Mouse (Mus musculus): ENCODE data around the gene Hmgcs2. TPM values are rescaled to one million over a fixed set of nuclear protein-coding genes. Genes with fewer than 3 reads are reported as not detected.
A peak's percentile ranks its signal among the peaks of the same experiment; 100 is the strongest.

Hmgcs2 gene
- polyA plus RNA-seq, 1 experiment from 2014 or later: 16.6 TPM

DNA sequence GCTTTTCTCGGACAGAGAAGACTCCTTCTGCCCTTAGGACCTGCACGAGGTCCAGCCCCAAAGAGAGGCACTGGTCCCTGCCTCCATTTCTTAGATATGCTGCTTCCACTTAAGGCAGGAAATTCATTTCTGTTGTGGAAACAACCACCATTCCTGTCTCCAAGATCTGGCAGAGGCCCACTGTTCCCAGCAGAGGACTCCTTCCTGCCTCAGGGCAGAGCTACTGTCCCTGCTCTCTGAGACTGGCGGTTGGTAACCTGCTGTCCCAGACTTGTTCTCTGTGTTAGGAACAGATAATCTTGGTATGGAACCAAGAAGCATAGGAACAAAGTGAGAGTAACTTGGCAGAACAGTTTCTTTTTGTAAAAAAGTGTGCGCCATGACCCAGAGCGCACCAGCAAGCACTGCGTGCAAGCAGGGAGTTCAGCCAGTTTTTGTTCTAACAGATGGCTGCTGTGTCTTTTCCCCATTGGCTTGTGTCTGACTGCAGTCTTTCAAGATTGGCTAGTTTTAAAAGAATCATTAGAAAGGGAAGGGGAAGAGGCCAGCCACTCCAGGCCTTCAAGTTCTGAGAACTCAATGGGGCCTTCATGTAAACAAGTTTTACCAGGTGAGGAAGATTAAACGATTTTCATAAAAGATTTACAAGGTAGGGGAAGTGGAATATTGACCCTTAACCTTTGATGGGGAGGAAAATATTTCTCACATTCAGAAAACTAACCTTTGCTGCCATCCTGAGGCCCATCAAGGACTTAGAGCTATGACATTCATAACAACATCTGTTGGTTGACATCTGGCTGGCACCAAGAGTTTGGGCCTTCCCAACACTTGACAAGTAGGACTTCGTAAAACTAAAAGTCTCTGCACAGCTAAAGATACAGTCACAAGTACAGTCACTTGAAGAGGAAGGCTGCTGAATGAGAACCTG is 25.3 kb upstream of the Hmgcs2 start:
- Histone ChIP-seq H3K4me1 (replicated peaks) (no peaks in the 10 kb centered on the region), H3K36me3 (no peaks in the 10 kb centered on the region), H3K4me3 (no peak overlapping the region), H3K27ac (no peak overlapping the region), H3K27me3 (no peaks in the 10 kb centered on the region), H3K9ac (no peak overlapping the region), H3K4me2 (no peak overlapping the region), H3K9me3 (no peaks in the 10 kb centered on the region)
- no peak for ATAC-seq (ENCODE audit: low FRiP score)
- WGBS: 91% methylated on average over 8 of the region's 8 CpGs

- H3K4me2 ChIP-seq: no peak overlapping the region
- no peak overlapping the region for H3K27ac ChIP-seq
- H3K4me3 ChIP-seq: no peak overlapping the region
- no peaks in the 10 kb centered on the region for H3K4me1 ChIP-seq (replicated peaks)
- no peaks in the 10 kb centered on the region for H3K36me3 ChIP-seq
- no peak overlapping the region for H3K9ac ChIP-seq
- no peaks in the 10 kb centered on the region for H3K27me3 ChIP-seq
- H3K9me3 ChIP-seq: no peaks in the 10 kb centered on the region
- no peak for ATAC-seq (ENCODE audit: low FRiP score)
- WGBS: 94% methylated on average over 4 of the region's 4 CpGs
Measured at GRCm38 (mm10) chr3:98258723-98259122, 21.5 kb upstream of the Hmgcs2 start.

DNA sequence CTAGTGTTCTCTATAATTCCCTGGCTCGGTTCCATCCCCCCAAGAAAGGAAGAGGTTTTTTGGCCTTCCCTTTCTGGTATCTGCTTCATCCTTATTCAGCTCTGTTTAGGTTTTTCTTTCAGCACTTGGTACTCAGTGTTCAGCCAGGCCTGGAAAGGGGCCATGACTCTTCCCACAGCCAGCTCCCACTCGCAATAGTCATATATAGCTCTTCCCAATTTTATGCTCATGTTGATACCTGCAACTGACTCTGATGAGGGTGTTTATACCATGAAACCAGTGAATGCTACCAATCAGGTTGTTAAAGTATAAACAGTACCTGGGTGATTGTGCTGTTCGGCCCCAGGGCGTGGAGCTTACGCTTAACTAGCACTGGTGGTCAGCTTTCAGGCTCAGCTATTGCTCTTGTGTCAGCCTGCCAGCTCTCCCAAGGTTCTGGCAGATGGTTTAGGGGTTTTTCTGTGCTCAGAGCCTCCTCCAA is 20.9 kb upstream of the Hmgcs2 start:
- no peaks in the 10 kb centered on the region for H3K27me3 ChIP-seq
- no peaks in the 10 kb centered on the region for H3K36me3 ChIP-seq
- no peak overlapping the region for H3K9ac ChIP-seq
- no peaks in the 10 kb centered on the region for H3K9me3 ChIP-seq
- no peak overlapping the region for H3K4me3 ChIP-seq
- no peaks in the 10 kb centered on the region for H3K4me1 ChIP-seq (replicated peaks)
- 87% methylated on average over 5 of the region's 5 CpGs for WGBS
- H3K4me2 ChIP-seq: no peak overlapping the region
- ATAC-seq (ENCODE audit: low FRiP score): no peak
- no peak overlapping the region for H3K27ac ChIP-seq

DNA sequence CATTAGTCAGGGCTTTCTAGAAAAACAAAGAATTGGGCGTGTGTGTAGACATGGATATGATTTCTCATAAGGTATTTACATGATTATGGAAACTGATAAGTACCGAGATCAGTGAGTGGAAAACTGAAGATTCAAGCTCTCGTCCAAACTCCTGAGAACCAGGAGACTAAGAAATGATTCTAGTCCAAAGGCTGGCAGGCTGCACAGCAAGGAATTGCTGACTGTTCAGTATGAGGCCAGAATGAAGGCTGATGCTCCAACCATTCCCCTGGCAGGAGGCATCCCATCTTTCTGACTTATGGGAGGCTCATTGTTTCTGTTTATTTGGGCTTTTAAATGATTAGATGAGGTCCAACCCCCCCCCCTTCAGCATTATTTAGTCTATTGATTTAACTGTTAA is 19.7 kb upstream of the Hmgcs2 start:
- Histone ChIP-seq H3K27ac (no peak overlapping the region), H3K9ac (no peak overlapping the region), H3K4me2 (no peak overlapping the region), H3K4me1 (replicated peaks) (no peaks in the 10 kb centered on the region), H3K36me3 (no peaks in the 10 kb centered on the region), H3K27me3 (no peaks in the 10 kb centered on the region), H3K4me3 (no peak overlapping the region), H3K9me3 (no peaks in the 10 kb centered on the region)
- ATAC-seq (ENCODE audit: low FRiP score): no peak
- 88% methylated on average over 3 of the region's 3 CpGs for WGBS

GRCm38 (mm10) chr3:98261415-98261814 is 18.8 kb upstream of the Hmgcs2 start:
- H3K27me3 ChIP-seq: no peaks in the 10 kb centered on the region
- H3K9me3 ChIP-seq: no peaks in the 10 kb centered on the region
- H3K4me3 ChIP-seq: no peak overlapping the region
- 96% methylated on average over 4 of the region's 4 CpGs for WGBS
- no peak overlapping the region for H3K9ac ChIP-seq
- ATAC-seq (ENCODE audit: low FRiP score): no peak
- H3K4me2 ChIP-seq: no peak overlapping the region
- no peak overlapping the region for H3K27ac ChIP-seq
- H3K36me3 ChIP-seq: no peaks in the 10 kb centered on the region
- H3K4me1 ChIP-seq (replicated peaks): no peaks in the 10 kb centered on the region

DNA sequence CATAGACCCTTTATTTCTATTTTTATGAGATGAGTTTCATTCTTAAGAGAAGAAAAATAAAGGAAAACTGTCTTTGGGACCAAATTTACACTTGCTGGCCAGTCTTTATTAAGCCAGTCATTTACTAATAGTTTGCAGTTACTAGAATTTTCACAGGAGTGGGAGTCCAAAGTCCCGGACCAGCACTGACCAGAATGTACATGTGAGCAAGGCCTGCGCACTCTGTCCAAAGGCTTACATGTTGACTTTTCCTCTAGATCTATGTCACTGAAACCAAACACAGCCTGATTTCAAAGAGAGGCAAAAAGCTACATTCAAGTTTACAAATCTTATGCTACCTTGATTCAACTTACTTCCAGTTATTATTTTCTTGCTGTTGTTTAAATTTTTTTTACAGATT is 18.1 kb upstream of the Hmgcs2 start:
- H3K4me1 ChIP-seq (replicated peaks): 0 out of 2 replicates have a peak, but pooled peaks cover 2% of the 10 kb centered on the region
- no peaks in the 10 kb centered on the region for H3K36me3 ChIP-seq
- no peaks in the 10 kb centered on the region for H3K27me3 ChIP-seq
- no peak overlapping the region for H3K4me2 ChIP-seq
- ATAC-seq (ENCODE audit: low FRiP score): no peak
- 97% methylated on average over 2 of the region's 2 CpGs for WGBS
- H3K9me3 ChIP-seq: no peaks in the 10 kb centered on the region
- no peak overlapping the region for H3K27ac ChIP-seq
- no peak overlapping the region for H3K9ac ChIP-seq
- no peak overlapping the region for H3K4me3 ChIP-seq

- peaks cover 9% of the 10 kb centered on the region for H3K4me1 ChIP-seq (replicated peaks)
- no peaks in the 10 kb centered on the region for H3K27me3 ChIP-seq
- no peaks in the 10 kb centered on the region for H3K36me3 ChIP-seq
- WGBS: 23% methylated on average over 6 of the region's 6 CpGs
- no peak overlapping the region for H3K4me2 ChIP-seq
- no peak overlapping the region for H3K4me3 ChIP-seq
- H3K27ac ChIP-seq: peak overlapping the region; percentile 44
- no peak overlapping the region for H3K9ac ChIP-seq
- peak; percentile 73 for ATAC-seq (ENCODE audit: low FRiP score)
- H3K9me3 ChIP-seq: no peaks in the 10 kb centered on the region
Measured at GRCm38 (mm10) chr3:98267249-98267651, 13.0 kb upstream of the Hmgcs2 start.

GRCm38 (mm10) chr3:98273623-98274398 is 6.4 kb upstream of the Hmgcs2 start:
- Histone ChIP-seq H3K9me3 (no peaks in the 10 kb centered on the region), H3K27ac (no peak overlapping the region), H3K4me1 (replicated peaks) (0 out of 2 replicates have a peak, but pooled peaks cover 5% of the 10 kb centered on the region), H3K27me3 (no peaks in the 10 kb centered on the region), H3K4me3 (no peak overlapping the region), H3K9ac (no peak overlapping the region), H3K36me3 (no peaks in the 10 kb centered on the region), H3K4me2 (no peak overlapping the region)
- 59% methylated on average over 11 of the region's 11 CpGs for WGBS
- no peak for ATAC-seq (ENCODE audit: low FRiP score)

DNA sequence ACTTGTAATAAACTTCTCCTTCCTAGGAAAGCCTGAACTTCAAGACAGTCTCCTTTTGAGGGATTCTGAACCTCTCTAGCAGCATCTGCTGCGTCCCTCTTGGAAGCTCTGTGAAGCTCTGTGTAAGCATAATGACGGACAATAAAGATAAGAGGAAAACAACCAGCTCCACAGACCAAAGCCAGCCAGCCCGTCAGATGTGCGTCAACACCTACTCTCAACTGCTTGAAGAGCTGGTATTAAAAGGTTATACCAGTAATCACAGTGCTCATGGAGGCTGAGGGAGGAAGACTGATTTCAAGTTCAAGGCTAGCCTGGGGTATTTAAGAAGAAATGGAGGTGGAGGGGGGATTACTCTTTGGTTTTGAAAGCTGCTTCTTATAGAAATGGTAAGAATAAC is 553 bp upstream of the Hmgcs2 start:
- Histone ChIP-seq H3K4me3 (no peak overlapping the region), H3K4me2 (no peak overlapping the region), H3K36me3 (no peaks in the 10 kb centered on the region), H3K9ac (no peak overlapping the region), H3K27ac (no peak overlapping the region), H3K9me3 (no peaks in the 10 kb centered on the region), H3K4me1 (replicated peaks) (0 out of 2 replicates have a peak, but pooled peaks cover 5% of the 10 kb centered on the region), H3K27me3 (no peaks in the 10 kb centered on the region)
- 87% methylated on average over 4 of the region's 4 CpGs for whole genome bisulfite sequencing
- ATAC-seq (ENCODE audit: low FRiP score): no peak

DNA sequence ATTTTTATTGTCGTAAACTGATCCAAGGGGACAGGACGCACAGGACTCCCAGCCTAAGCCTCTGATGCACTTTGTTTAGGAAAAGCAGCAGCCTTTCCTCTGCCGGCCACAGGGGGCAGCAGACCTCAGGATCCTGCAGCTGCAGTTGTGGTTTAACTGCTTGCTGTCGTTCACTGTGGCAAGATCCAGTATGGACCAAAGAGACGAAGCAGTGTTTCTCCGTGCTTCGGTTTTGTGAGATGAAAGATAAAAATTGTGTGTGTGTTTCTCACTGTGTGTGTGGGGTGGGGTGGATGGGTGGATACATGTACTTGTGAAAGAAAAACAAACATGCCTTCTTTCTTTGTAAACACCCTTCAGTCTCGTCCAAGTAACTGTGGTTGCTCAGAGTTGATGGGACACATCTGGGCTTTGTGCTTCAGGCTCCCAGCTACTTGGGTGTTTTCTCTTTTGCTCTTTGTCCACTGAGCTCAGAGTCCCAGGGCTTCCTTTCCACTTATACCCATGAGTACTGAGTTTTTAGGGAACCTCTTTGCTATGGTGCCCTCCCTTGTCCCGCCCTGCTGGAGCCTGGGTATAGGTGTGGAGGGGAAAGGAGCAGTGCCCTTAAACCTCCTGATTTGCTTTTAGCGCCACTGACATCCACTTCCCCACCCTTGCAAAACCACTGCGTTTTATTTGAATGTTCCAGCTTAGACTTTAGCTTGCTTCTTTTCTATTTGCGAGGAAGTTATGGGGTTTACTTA is 871 bp downstream of the Hmgcs2 start:
- peak; percentile 91 for ATAC-seq (ENCODE audit: low FRiP score)
- Histone ChIP-seq H3K4me1 (replicated peaks) (0 out of 2 replicates have a peak, but pooled peaks cover 5% of the 10 kb centered on the region), H3K27me3 (no peaks in the 10 kb centered on the region), H3K4me2 (0 out of 2 replicates have a peak overlapping the region, but pooled peaks have one; percentile 15), H3K4me3 (no peak overlapping the region), H3K27ac (no peak overlapping the region), H3K36me3 (no peaks in the 10 kb centered on the region), H3K9ac (no peak overlapping the region), H3K9me3 (no peaks in the 10 kb centered on the region)
- whole genome bisulfite sequencing: 48% methylated on average over 12 of the region's 12 CpGs

- Histone ChIP-seq H3K27me3 (no peaks in the 10 kb centered on the region), H3K4me1 (replicated peaks) (0 out of 2 replicates have a peak, but pooled peaks cover 5% of the 10 kb centered on the region), H3K4me2 (no peak overlapping the region), H3K9ac (no peak overlapping the region), H3K9me3 (no peaks in the 10 kb centered on the region), H3K36me3 (no peaks in the 10 kb centered on the region), H3K4me3 (no peak overlapping the region), H3K27ac (no peak overlapping the region)
- 92% methylated on average over 8 of the region's 8 CpGs for WGBS
- no peak for ATAC-seq (ENCODE audit: low FRiP score)
Measured at GRCm38 (mm10) chr3:98282422-98282821, 2.2 kb downstream of the Hmgcs2 start.

DNA sequence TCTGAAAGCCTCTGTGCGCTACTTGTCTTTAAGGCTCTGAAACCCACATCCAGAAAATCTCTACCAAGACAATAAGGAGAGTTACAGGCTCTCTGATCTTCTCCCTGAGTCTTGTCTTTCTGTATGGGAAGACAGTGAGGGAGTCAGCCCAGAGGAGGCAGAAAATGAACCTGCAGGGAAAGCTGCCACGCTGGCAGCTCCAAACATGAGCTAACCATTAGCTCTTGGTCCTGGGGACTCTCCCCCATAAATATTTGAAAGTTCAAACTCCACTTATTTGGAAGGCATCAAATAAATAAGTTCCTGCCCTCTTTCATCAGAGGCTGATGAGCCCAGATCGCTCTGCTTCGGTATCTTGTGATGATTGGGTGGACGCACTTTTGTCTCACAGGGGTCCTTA is 3.0 kb downstream of the Hmgcs2 start:
- no peak overlapping the region for H3K4me3 ChIP-seq
- H3K9ac ChIP-seq: no peak overlapping the region
- WGBS: 91% methylated on average over 5 of the region's 5 CpGs
- H3K27me3 ChIP-seq: no peaks in the 10 kb centered on the region
- no peak for ATAC-seq (ENCODE audit: low FRiP score)
- H3K4me1 ChIP-seq (replicated peaks): 0 out of 2 replicates have a peak, but pooled peaks cover 5% of the 10 kb centered on the region
- H3K36me3 ChIP-seq: no peaks in the 10 kb centered on the region
- H3K27ac ChIP-seq: no peak overlapping the region
- no peaks in the 10 kb centered on the region for H3K9me3 ChIP-seq
- no peak overlapping the region for H3K4me2 ChIP-seq

All from hindbrain, embryonic 13.5 days (tissue).